Comparison of ENCODE assay signal across 16 mouse cellular contexts in the genomic region with DNA sequence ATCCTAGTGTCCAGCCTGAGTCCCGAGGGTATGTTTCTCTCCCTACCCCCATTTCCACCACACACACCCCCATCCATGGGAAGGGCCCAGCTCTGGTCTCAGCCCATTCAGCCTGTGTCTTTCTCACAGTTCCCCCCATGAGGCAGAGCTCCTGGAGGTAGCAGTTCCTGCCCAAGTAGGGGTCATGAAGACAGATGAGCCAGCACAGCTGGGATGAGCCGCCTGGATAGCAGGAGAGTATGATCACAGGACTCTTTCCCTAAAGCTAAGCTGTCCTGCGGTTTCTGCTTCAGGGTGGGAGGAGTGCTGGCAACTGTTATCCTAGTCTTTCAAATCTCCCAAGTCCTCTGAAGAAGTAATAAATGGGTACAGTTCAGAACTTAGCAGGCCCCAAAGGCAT. TPM values are rescaled to one million over a fixed set of nuclear protein-coding genes. Genes with fewer than 3 reads are reported as not detected.
A peak's percentile ranks its signal among the peaks of the same experiment; 100 is the strongest.
DNase-seq lines count a peak whose midpoint lies in the region; ATAC-seq and TF ChIP-seq lines count a peak whose summit lies in the region.
"Had no signal": no experiment of that assay in that cellular context is flagged by ENCODE, and none has a peak within 500 bp of the region (broad histone marks: within the 10 kb centered on the region; RNA-seq: fewer than 3 reads in every experiment).

No protein-coding gene starts in this region.

- 79% methylated on average over 3 of the region's 3 CpGs for WGBS in liver, embryonic 11.5 days
- WGBS in embryonic facial prominence, embryonic 10.5 days = 92% methylated on average over 3 of the region's 3 CpGs
- WGBS in embryonic facial prominence, embryonic 15.5 days = 76% methylated on average over 3 of the region's 3 CpGs

- no peaks in the 10 kb centered on the region for H3K9me3 ChIP-seq in liver, embryonic 11.5 days (ENCODE audit: control insufficient read depth, low read length)
- H3K9me3 ChIP-seq in embryonic facial prominence, embryonic 10.5 days = no peaks in the 10 kb centered on the region
- no peaks in the 10 kb centered on the region for H3K9me3 ChIP-seq in embryonic facial prominence, embryonic 15.5 days (replicated peaks)
- H3K9me3 ChIP-seq: embryonic facial prominence, embryonic 12.5 days; forebrain, embryonic 12.5 days had no signal

- peaks cover 11% of the 10 kb centered on the region; the same call in 1 of the 2 replicates for H3K36me3 ChIP-seq in liver, embryonic 11.5 days (ENCODE audit: control insufficient read depth, insufficient read depth, low read length)
- H3K36me3 ChIP-seq in embryonic facial prominence, embryonic 10.5 days (replicated peaks) = peaks cover 32% of the 10 kb centered on the region
- H3K36me3 ChIP-seq in embryonic facial prominence, embryonic 15.5 days = peaks cover 4% of the 10 kb centered on the region; the same call in 1 of the 2 replicates
- H3K36me3 ChIP-seq in myocyte (ENCODE audit: control insufficient read depth, insufficient read depth) = no peaks in the 10 kb centered on the region

- no peak overlapping the region for H3ac ChIP-seq in myocyte (ENCODE audit: control insufficient read depth, insufficient read length)

- ATAC-seq in liver, embryonic 11.5 days (replicated peaks; ENCODE audit: low FRiP score) = no peak
- ATAC-seq in embryonic facial prominence, embryonic 15.5 days (ENCODE audit: insufficient number of reproducible peaks, low FRiP score, low TSS enrichment, low read depth) = no peak

- H3K4me3 ChIP-seq in liver, embryonic 11.5 days (ENCODE audit: low read depth, low read length) = no peak overlapping the region
- H3K4me3 ChIP-seq in embryonic facial prominence, embryonic 10.5 days = 0 out of 2 replicates have a peak overlapping the region, but pooled peaks have one; percentile 77
- H3K4me3 ChIP-seq in embryonic facial prominence, embryonic 15.5 days (replicated peaks) = no peak overlapping the region
- H3K4me3 ChIP-seq in myocyte = peak overlapping the region; percentile 39
- H3K4me3 ChIP-seq: embryonic facial prominence, embryonic 12.5 days; forebrain, embryonic 12.5 days; heart, adult 2 months had no signal

- H3K79me2 ChIP-seq in myocyte (ENCODE audit: control insufficient read depth, insufficient read depth) = peaks cover 18% of the 10 kb centered on the region

- no peak for TF ChIP-seq POLR2A in myocyte (IDR thresholded peaks at IDR 0.05; ENCODE audit: insufficient read length, low read depth)

- H3K27me3 ChIP-seq in liver, embryonic 11.5 days (replicated peaks; ENCODE audit: control insufficient read depth, insufficient read depth, low read length) = no peaks in the 10 kb centered on the region
- H3K27me3 ChIP-seq in embryonic facial prominence, embryonic 10.5 days (replicated peaks; ENCODE audit: low read depth, poor library complexity, severe bottlenecking) = no peaks in the 10 kb centered on the region
- no peaks in the 10 kb centered on the region for H3K27me3 ChIP-seq in embryonic facial prominence, embryonic 15.5 days
- peaks cover 6% of the 10 kb centered on the region for H3K27me3 ChIP-seq in myocyte (ENCODE audit: control insufficient read depth, insufficient read depth, insufficient read length)
- H3K27me3 ChIP-seq: embryonic facial prominence, embryonic 12.5 days; forebrain, embryonic 12.5 days had no signal

- H3K27ac ChIP-seq in liver, embryonic 11.5 days (ENCODE audit: low read depth, low read length) = no peak overlapping the region
- no peak overlapping the region for H3K27ac ChIP-seq in embryonic facial prominence, embryonic 10.5 days (replicated peaks)
- H3K27ac ChIP-seq in embryonic facial prominence, embryonic 15.5 days (replicated peaks) = peak overlapping the region; percentile 53; the same call in 1 of the 2 replicates
- H3K27ac ChIP-seq: embryonic facial prominence, embryonic 12.5 days; forebrain, embryonic 12.5 days; heart, adult 2 months had no signal

- peaks cover 53% of the 10 kb centered on the region for H3K4me1 ChIP-seq in liver, embryonic 11.5 days (replicated peaks; ENCODE audit: control insufficient read depth, insufficient read depth, low read length)
- peaks cover 78% of the 10 kb centered on the region for H3K4me1 ChIP-seq in embryonic facial prominence, embryonic 10.5 days
- peaks cover 61% of the 10 kb centered on the region for H3K4me1 ChIP-seq in embryonic facial prominence, embryonic 15.5 days

- H3K9ac ChIP-seq in liver, embryonic 11.5 days (ENCODE audit: low read depth, low read length) = peak overlapping the region; percentile 28; the same call in 1 of the 2 replicates
- no peak overlapping the region for H3K9ac ChIP-seq in embryonic facial prominence, embryonic 15.5 days
- H3K9ac ChIP-seq: embryonic facial prominence, embryonic 12.5 days; forebrain, embryonic 12.5 days had no signal

- no peak for DNase-seq in liver, embryonic 11.5 days (ENCODE audit: low spot score)
- DNase-seq in liver = no peak
- no peak for DNase-seq in embryonic facial prominence, embryonic 10.5 days (ENCODE audit: low spot score)
- DNase-seq in cerebellum, adult 8-10 months = no peak
- DNase-seq in retina, embryonic 14.5 days (ENCODE audit: low spot score) = no peak
- DNase-seq: cerebellum, postnatal 36 days; heart, adult 2 months; heart, postnatal 36 days; kidney, adult 11 months; lung, postnatal 10 days; midbrain, embryonic 14.5 days; thymus, postnatal 14 days had no signal

- H3K4me2 ChIP-seq in liver, embryonic 11.5 days = peak overlapping the region; percentile 24
- H3K4me2 ChIP-seq in embryonic facial prominence, embryonic 15.5 days (replicated peaks) = no peak overlapping the region
- peak overlapping the region; percentile 85 for H3K4me2 ChIP-seq in myocyte (ENCODE audit: low read depth)
- H3K4me2 ChIP-seq: embryonic facial prominence, embryonic 12.5 days; forebrain, embryonic 12.5 days had no signal

TF ChIP-seq in myocyte, 11 proteins besides CTCF, POLR2A, EP300 and RAD21:
- TF ChIP-seq TCF12 (IDR thresholded peaks at IDR 0.05; ENCODE audit: insufficient read depth, poor library complexity, severe bottlenecking) (no peak), SRF (IDR thresholded peaks at IDR 0.05; ENCODE audit: control insufficient read depth, insufficient read length, low read depth) (no peak), MYOG (IDR thresholded peaks at IDR 0.05; ENCODE audit: control insufficient read depth in 1 of 3, insufficient read depth in 1 of 3, insufficient read length in 2 of 3, low read depth in 2 of 3) (peak in 1 of 3 experiments; percentile 43), TCF3 (IDR thresholded peaks at IDR 0.05; ENCODE audit: insufficient read length, low read depth) (no peak), CEBPB (IDR thresholded peaks at IDR 0.05; ENCODE audit: insufficient read depth, poor library complexity, severe bottlenecking) (no peak), REST (IDR thresholded peaks at IDR 0.05; ENCODE audit: insufficient read depth, insufficient read length) (no peak), E2F4 (IDR thresholded peaks at IDR 0.05; ENCODE audit: insufficient read depth) (no peak), POLR2AphosphoS2 (IDR thresholded peaks at IDR 0.05; ENCODE audit: insufficient read length, low read depth) (peak; percentile 9), MAX (IDR thresholded peaks at IDR 0.05; ENCODE audit: low read depth) (no peak), MYOD1 (IDR thresholded peaks at IDR 0.05; ENCODE audit: control insufficient read depth in 1 of 3, insufficient read length in 2 of 3, low read depth in 2 of 3) (peak; percentile 3 to 66 (median 63))

RNA-seq across cellular contexts. Expression of a gene that starts 2.5 kb away (rescaled TPM):
- polyA plus RNA-seq in liver, embryonic 11.5 days (2014; fragmentation: Nextera tagmentation; extraction: Ambion mirVana) = 35.1 TPM in 2 replicates
- 54.5 and 56.0 TPM in 2 replicates for polyA plus RNA-seq in embryonic facial prominence, embryonic 10.5 days (2016; fragmentation: Nextera tagmentation; extraction: Ambion mirVana)
- polyA plus RNA-seq in embryonic facial prominence, embryonic 15.5 days (2015; fragmentation: Nextera tagmentation; extraction: Ambion mirVana) = 55.3 and 56.3 TPM in 2 replicates
- 54.5 TPM for polyA plus RNA-seq in myocyte (2012; fragmentation: generic; extraction: Trizol)

RNA-seq across cellular contexts. Expression of a gene that starts 4.3 kb away (rescaled TPM):
- 1.8 and 2.6 TPM in 2 replicates for polyA plus RNA-seq in liver, embryonic 11.5 days (2014; fragmentation: Nextera tagmentation; extraction: Ambion mirVana)
- polyA plus RNA-seq in embryonic facial prominence, embryonic 10.5 days (2016; fragmentation: Nextera tagmentation; extraction: Ambion mirVana) = 4.9 and 5.3 TPM in 2 replicates
- 2.3 and 3.6 TPM in 2 replicates for polyA plus RNA-seq in embryonic facial prominence, embryonic 15.5 days (2015; fragmentation: Nextera tagmentation; extraction: Ambion mirVana)
- polyA plus RNA-seq in myocyte (2012; fragmentation: generic; extraction: Trizol) = 0.10 TPM

RNA-seq across cellular contexts. Expression of a gene that starts 10.4 kb away (rescaled TPM):
- 70.9 and 81.0 TPM in 2 replicates for polyA plus RNA-seq in liver, embryonic 11.5 days (2014; fragmentation: Nextera tagmentation; extraction: Ambion mirVana)
- polyA plus RNA-seq in embryonic facial prominence, embryonic 10.5 days (2016; fragmentation: Nextera tagmentation; extraction: Ambion mirVana) = 114 and 124 TPM in 2 replicates
- 68.7 and 73.2 TPM in 2 replicates for polyA plus RNA-seq in embryonic facial prominence, embryonic 15.5 days (2015; fragmentation: Nextera tagmentation; extraction: Ambion mirVana)
- polyA plus RNA-seq in myocyte (2012; fragmentation: generic; extraction: Trizol) = 44.5 TPM

RNA-seq across cellular contexts. Expression of a gene that starts 24.2 kb away (rescaled TPM):
- 20.8 and 20.9 TPM in 2 replicates for polyA plus RNA-seq in liver, embryonic 11.5 days (2014; fragmentation: Nextera tagmentation; extraction: Ambion mirVana)
- 15.1 and 18.1 TPM in 2 replicates for polyA plus RNA-seq in embryonic facial prominence, embryonic 10.5 days (2016; fragmentation: Nextera tagmentation; extraction: Ambion mirVana)
- 11.2 and 14.7 TPM in 2 replicates for polyA plus RNA-seq in embryonic facial prominence, embryonic 15.5 days (2015; fragmentation: Nextera tagmentation; extraction: Ambion mirVana)
- 1.1 TPM for polyA plus RNA-seq in myocyte (2012; fragmentation: generic; extraction: Trizol)

RNA-seq across cellular contexts. Expression of a gene that starts 24.3 kb away (rescaled TPM):
- 112 and 118 TPM in 2 replicates for polyA plus RNA-seq in liver, embryonic 11.5 days (2014; fragmentation: Nextera tagmentation; extraction: Ambion mirVana)
- 94.3 and 94.9 TPM in 2 replicates for polyA plus RNA-seq in embryonic facial prominence, embryonic 10.5 days (2016; fragmentation: Nextera tagmentation; extraction: Ambion mirVana)
- 180 and 183 TPM in 2 replicates for polyA plus RNA-seq in embryonic facial prominence, embryonic 15.5 days (2015; fragmentation: Nextera tagmentation; extraction: Ambion mirVana)
- polyA plus RNA-seq in myocyte (2012; fragmentation: generic; extraction: Trizol) = 215 TPM

Comparison
In these comparisons a context has a peak if more than half of its experiments do, and no peak if none do; other contexts are left out.
1. H3K4me3 ChIP-seq: peak in embryonic facial prominence, embryonic 10.5 days (single experiment) and myocyte (single experiment); none in liver, embryonic 11.5 days (single experiment) and embryonic facial prominence, embryonic 15.5 days (single experiment).